Mouse (Mus musculus) hindbrain, embryonic 13.5 days (tissue): Measurements from ENCODE around the gene Sema3a. TPM values are rescaled to one million over a fixed set of nuclear protein-coding genes. Genes with fewer than 3 reads are reported as not detected.
A peak's percentile ranks its signal among the peaks of the same experiment; 100 is the strongest.

Experiments
- ATAC-seq: fragments of 200-750 bp; cut with Nextera tagmentation; 2 replicates; pipeline ENCODE4 v1.8.0; 2017; ENCODE audit warnings: moderate TSS enrichment; ENCODE audit not compliant: low FRiP score
- H3K27ac ChIP-seq: fragments of 300-500 bp; sonication (generic); 2 replicates; pipeline ENCODE4 v1.5.1; 2015; ENCODE audit warnings: inconsistent platforms, mild to moderate bottlenecking, moderate library complexity
- H3K27me3 ChIP-seq: fragments of 300-500 bp; sonication (generic); 2 replicates; pipeline ENCODE4 v1.6.1; 2015; ENCODE audit warnings: mild to moderate bottlenecking, inconsistent platforms
- H3K36me3 ChIP-seq: fragments of 300-500 bp; sonication (generic); 2 replicates; pipeline ENCODE4 v1.6.1; 2015; ENCODE audit warnings: mild to moderate bottlenecking, inconsistent platforms
- H3K4me1 ChIP-seq: fragments of 300-500 bp; sonication (generic); replicated peaks from 2 replicates; pipeline ENCODE4 v1.6.1; 2015; ENCODE audit warnings: inconsistent platforms
- H3K4me2 ChIP-seq: fragments of 300-500 bp; sonication (generic); 2 replicates; pipeline ENCODE4 v1.6.1; 2015; ENCODE audit warnings: inconsistent platforms, mild to moderate bottlenecking, moderate library complexity
- H3K4me3 ChIP-seq: fragments of 300-500 bp; sonication (generic); 2 replicates; pipeline ENCODE4 v1.5.1; 2015; ENCODE audit warnings: mild to moderate bottlenecking, inconsistent platforms
- H3K9ac ChIP-seq: fragments of 300-500 bp; sonication (generic); 2 replicates; pipeline ENCODE4 v1.6.1; 2015; ENCODE audit warnings: mild to moderate bottlenecking, inconsistent platforms
- H3K9me3 ChIP-seq: fragments of 300-500 bp; sonication (generic); 2 replicates; pipeline ENCODE4 v1.6.1; 2016; ENCODE audit warnings: inconsistent platforms
- whole genome bisulfite sequencing: fragments of 180-500 bp; shearing (Covaris S2); methylation state at CpG from one replicate; pipeline ENCODE4 v1.1.7; 2015; 5-methylcytosine and 5-hydroxymethylcytosine counted together
- polyA plus RNA-seq: library from polyadenylated mRNA; unstranded; fragments of >200 nt; fragmentation: Nextera tagmentation; extraction: Ambion mirVana; gene quantifications from 2 replicates; pipeline ENCODE4 v1.2.1, GENCODE M21; 2015

The Sema3a gene
- polyA plus RNA-seq, 1 experiment from 2014 or later = 17.5 TPM

DNA sequence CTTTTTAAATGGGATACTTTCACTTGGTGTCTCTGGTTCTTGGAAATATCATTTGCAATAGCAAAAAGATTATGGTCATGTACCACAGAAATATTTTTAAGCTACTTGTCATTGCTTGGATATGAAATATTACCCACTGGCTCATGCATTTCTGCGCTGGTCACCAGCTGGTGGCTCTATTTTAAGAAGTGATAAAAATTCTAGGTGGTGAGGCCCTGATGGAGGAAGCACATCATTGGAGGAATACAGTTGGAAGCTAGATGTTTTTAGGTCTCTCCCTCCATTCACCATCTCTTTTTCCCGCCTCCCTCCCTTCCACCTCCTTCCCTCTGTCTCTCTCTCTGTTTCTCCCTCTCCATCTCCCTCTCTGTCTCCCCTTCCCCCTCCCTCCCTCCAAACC, 57.0 kb downstream of the Sema3a start:
- 84% methylated on average over 2 of the region's 2 CpGs for WGBS
- Histone ChIP-seq H3K36me3 (no peaks in the 10 kb centered on the region), H3K4me1 (no peaks in the 10 kb centered on the region), H3K4me2 (no peak overlapping the region), H3K9ac (no peak overlapping the region), H3K9me3 (no peaks in the 10 kb centered on the region), H3K4me3 (no peak overlapping the region), H3K27ac (no peak overlapping the region), H3K27me3 (no peaks in the 10 kb centered on the region)
- ATAC-seq = no peak

DNA sequence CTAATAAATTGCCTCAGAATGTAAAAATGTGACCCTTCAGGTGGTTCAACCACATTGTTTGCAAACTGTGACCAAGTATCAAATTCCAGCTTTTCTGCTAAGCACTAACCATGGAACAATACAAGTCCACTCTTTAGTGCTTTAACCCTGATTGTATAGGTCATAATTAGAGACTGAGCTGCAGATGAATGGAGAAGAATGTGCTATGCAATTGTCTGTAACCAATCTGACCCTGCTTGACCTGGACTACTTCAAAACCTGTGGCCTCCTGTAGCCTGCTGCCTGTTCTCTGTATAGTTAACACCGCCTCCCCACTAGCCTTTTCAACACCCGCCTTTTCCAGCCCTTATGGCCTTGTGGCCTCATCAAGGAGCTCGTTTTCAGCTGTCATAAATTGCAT, 72.7 kb downstream of the Sema3a start:
- H3K9ac ChIP-seq = no peak overlapping the region
- no peak overlapping the region for H3K27ac ChIP-seq
- H3K4me1 ChIP-seq = no peaks in the 10 kb centered on the region
- ATAC-seq = no peak
- H3K27me3 ChIP-seq = no peaks in the 10 kb centered on the region
- no peak overlapping the region for H3K4me2 ChIP-seq
- WGBS = 12% methylated on average over 3 of the region's 3 CpGs
- no peaks in the 10 kb centered on the region for H3K36me3 ChIP-seq
- H3K9me3 ChIP-seq = no peaks in the 10 kb centered on the region
- H3K4me3 ChIP-seq = no peak overlapping the region

DNA sequence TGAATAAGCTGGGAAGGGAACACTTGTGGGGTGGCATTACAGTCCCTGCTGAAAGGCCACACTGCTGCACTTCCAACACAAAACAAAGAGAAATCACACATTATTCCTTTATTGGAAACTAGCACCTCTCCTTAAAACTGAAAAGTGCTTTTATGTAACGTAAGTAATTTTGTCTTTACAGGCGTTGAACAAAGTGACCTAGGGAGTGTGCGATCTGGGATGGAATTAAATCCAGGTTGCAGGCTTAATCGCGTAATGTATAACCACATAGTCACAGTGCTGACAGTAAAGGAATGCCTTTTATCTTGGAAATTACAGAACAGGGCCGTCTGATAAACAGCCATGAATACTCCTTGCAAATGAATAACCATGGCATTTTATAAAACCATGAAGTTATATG, 74.5 kb downstream of the Sema3a start:
- no peaks in the 10 kb centered on the region for H3K4me1 ChIP-seq
- no peaks in the 10 kb centered on the region for H3K36me3 ChIP-seq
- H3K27me3 ChIP-seq = no peaks in the 10 kb centered on the region
- no peak overlapping the region for H3K4me3 ChIP-seq
- no peak for ATAC-seq
- no peak overlapping the region for H3K9ac ChIP-seq
- 64% methylated on average over 6 of the region's 6 CpGs for WGBS
- no peak overlapping the region for H3K27ac ChIP-seq
- no peaks in the 10 kb centered on the region for H3K9me3 ChIP-seq
- H3K4me2 ChIP-seq = no peak overlapping the region

DNA sequence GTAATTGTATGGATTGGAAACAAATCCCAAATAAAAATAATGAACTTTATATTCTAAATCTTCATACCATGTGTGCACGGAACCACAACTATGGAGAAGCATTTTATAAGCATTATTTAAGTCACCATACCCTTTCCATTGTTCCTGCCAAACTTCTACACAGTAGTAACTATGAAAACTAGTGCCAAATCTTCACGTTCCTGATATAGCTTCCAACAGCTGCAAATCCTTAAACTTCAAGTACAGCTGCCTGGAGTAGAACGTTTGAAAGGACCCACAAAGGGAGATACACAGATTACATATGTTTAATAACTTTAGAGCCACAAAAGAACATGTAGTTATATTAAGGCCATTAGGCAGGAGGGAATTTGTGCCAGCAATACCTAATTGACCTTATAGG, 130.1 kb downstream of the Sema3a start:
- Histone ChIP-seq H3K36me3 (no peaks in the 10 kb centered on the region), H3K9me3 (no peaks in the 10 kb centered on the region)
- 78% methylated on average over 3 of the region's 3 CpGs for WGBS

DNA sequence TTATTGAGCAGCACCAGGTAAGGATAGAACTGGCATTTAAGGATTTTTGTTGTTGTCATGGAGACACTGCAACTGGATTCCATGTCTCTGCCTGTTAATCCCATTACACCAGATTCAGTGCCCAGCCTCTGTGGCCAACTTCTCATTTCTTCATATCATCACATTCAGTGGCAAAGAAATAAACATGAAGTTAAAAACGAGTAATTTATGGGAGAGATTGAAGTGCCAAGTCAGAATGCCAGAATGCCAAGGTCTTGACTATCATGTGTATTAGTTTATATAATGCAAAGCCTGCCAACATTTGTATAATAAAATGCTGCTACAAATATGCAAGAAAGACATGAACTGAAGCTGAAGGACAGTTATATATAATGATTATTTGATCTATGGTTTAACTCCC, 131.1 kb downstream of the Sema3a start:
- H3K4me3 ChIP-seq = no peak overlapping the region
- no peaks in the 10 kb centered on the region for H3K27me3 ChIP-seq
- ATAC-seq = no peak
- no peak overlapping the region for H3K9ac ChIP-seq
- H3K9me3 ChIP-seq = no peaks in the 10 kb centered on the region
- H3K36me3 ChIP-seq = no peaks in the 10 kb centered on the region
- no peak overlapping the region for H3K4me2 ChIP-seq
- H3K27ac ChIP-seq = no peak overlapping the region
- 70% methylated on average over 1 of the region's 1 CpGs for WGBS
- H3K4me1 ChIP-seq = no peaks in the 10 kb centered on the region

More for the DNA sequence above, 130.1 kb downstream of the Sema3a start:
- Histone ChIP-seq H3K4me2 (no peak overlapping the region), H3K9ac (no peak overlapping the region), H3K27ac (no peak overlapping the region), H3K4me3 (no peak overlapping the region), H3K27me3 (no peaks in the 10 kb centered on the region), H3K4me1 (no peaks in the 10 kb centered on the region)
- ATAC-seq = no peak

DNA sequence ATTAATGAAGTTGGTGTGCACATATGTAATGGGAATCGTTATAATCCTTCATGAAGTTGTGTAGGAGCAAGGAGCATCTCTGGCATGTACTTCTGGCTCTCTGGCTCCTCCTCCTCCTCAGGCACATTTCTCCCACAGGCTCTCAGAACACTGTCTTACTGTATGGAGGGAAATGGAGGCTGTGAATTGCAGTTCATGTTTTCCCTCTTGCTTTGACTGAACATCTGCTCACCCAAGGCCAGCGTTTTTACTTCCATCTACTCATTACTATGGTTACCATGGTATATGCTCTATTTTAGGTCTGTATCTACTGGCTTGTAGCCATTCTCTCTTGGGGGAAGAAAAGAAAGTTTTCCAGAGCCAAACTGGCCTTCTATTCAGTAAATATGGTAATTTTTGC, 137.9 kb downstream of the Sema3a start:
- no peak overlapping the region for H3K27ac ChIP-seq
- WGBS = 58% methylated on average over 2 of the region's 2 CpGs
- H3K4me3 ChIP-seq = no peak overlapping the region
- H3K4me1 ChIP-seq = no peaks in the 10 kb centered on the region
- H3K9ac ChIP-seq = no peak overlapping the region
- H3K9me3 ChIP-seq = no peaks in the 10 kb centered on the region
- H3K4me2 ChIP-seq = no peak overlapping the region
- H3K27me3 ChIP-seq = no peaks in the 10 kb centered on the region
- peak; percentile 72 for ATAC-seq
- no peaks in the 10 kb centered on the region for H3K36me3 ChIP-seq

DNA sequence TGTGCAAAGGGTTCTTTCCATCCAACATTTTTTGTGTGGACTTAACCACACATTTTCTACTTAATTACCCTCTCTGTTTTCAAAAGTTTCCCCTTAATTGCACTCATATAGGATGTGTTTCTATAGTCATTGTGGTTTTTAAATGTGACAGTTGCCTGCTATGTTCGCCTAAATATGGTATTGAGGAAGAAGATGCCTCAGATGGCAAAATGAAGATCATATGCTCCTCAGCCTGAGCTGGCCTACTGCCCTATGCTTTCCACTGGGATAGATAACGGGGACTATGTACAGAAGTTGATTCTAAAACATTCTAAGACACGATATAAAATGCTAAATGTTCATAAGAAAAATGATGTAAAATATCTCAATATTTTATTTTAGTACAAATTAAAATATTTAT, 138.3 kb downstream of the Sema3a start:
- 62% methylated on average over 3 of the region's 3 CpGs for WGBS
- Histone ChIP-seq H3K9me3 (no peaks in the 10 kb centered on the region), H3K9ac (no peak overlapping the region), H3K4me3 (no peak overlapping the region), H3K27me3 (no peaks in the 10 kb centered on the region), H3K4me2 (no peak overlapping the region), H3K27ac (no peak overlapping the region), H3K4me1 (no peaks in the 10 kb centered on the region), H3K36me3 (no peaks in the 10 kb centered on the region)
- no peak; the same call in 1 of the 2 replicates for ATAC-seq

DNA sequence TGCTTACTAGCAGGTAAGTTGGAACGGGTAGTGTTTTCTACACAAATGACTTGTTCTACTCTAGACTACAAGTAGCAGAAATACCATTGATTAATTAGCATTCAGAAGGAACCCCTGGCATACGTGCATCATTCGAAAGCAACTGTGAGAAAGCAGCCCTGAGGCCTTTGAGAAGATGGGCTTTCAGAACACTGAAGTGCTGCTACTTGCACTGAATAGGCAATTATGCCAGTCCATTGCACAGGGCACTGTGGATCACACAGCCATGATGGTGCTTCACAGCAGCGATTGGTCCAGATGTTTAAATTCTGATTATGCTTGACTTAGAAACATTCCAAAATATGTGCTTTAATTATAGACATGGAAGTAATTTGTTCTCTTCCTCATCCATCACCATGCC, 187.5 kb downstream of the Sema3a start:
- Histone ChIP-seq H3K9ac (no peak overlapping the region), H3K36me3 (no peaks in the 10 kb centered on the region), H3K9me3 (no peaks in the 10 kb centered on the region), H3K27ac (no peak overlapping the region), H3K4me3 (no peak overlapping the region), H3K4me2 (no peak overlapping the region), H3K4me1 (peaks cover 4% of the 10 kb centered on the region), H3K27me3 (no peaks in the 10 kb centered on the region)
- WGBS = 19% methylated on average over 4 of the region's 4 CpGs
- peak; percentile 81 for ATAC-seq

DNA sequence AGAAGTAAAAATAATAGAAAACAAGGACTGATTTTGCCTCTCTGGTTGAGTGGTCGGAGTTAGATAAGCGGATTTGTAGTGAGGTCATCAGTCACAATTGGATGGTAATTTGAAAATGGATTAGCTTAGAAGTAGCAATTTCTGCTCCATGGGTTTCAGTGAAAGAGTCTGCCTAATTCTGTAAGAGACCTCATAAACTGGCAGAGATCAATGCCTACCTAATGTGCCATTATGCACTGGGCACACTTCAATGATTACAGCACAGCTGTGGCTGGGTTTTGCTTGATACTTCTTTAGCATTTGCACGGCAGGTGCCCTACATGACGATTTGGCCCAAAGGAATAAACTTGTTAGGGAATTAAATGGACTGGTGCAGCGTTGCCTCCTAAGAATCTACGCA, 188.8 kb downstream of the Sema3a start:
- Histone ChIP-seq H3K9ac (no peak overlapping the region), H3K27ac (no peak overlapping the region), H3K27me3 (no peaks in the 10 kb centered on the region), H3K4me3 (no peak overlapping the region), H3K9me3 (no peaks in the 10 kb centered on the region), H3K4me2 (no peak overlapping the region), H3K4me1 (peaks cover 4% of the 10 kb centered on the region), H3K36me3 (no peaks in the 10 kb centered on the region)
- WGBS = 29% methylated on average over 6 of the region's 6 CpGs
- peak; percentile 88 for ATAC-seq

DNA sequence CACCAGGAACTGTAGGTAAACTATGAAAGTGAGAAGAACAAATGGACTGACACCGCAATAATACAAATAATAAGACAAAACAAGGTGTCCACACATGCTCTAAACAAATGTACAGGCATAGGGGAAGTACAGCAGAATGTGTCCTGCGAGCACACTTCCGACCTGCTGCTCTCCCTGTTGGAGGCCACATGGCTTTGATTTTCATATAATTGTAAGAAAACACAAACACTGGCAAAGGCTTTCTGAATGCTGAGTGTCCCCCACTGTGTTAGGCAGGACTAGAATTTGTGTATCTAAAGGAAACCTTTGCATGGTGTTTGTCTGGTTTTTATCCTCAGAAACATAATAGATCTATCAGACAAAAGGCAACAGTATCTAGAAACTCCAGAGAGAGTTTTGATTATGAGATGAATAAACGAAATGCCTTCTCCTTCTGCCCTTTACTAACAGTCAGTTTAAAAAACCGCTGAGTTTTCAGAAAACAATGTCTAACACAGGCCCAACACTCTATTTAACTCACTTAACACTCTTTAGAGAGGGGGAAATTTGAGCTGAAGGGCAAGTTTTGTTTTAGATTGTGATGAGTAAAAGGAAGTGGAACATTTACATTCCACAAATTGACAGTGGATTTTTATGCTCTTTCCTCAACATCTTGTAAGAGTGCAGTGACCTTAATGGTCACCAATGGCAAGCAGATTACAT, 193.7 kb downstream of the Sema3a start:
- ATAC-seq = no peak
- H3K4me1 ChIP-seq = peaks cover 7% of the 10 kb centered on the region
- no peaks in the 10 kb centered on the region for H3K9me3 ChIP-seq
- H3K36me3 ChIP-seq = no peaks in the 10 kb centered on the region
- no peak overlapping the region for H3K9ac ChIP-seq
- 28% methylated on average over 5 of the region's 5 CpGs for WGBS
- no peak overlapping the region for H3K4me2 ChIP-seq
- H3K4me3 ChIP-seq = no peak overlapping the region
- H3K27ac ChIP-seq = no peak overlapping the region
- H3K27me3 ChIP-seq = no peaks in the 10 kb centered on the region

DNA sequence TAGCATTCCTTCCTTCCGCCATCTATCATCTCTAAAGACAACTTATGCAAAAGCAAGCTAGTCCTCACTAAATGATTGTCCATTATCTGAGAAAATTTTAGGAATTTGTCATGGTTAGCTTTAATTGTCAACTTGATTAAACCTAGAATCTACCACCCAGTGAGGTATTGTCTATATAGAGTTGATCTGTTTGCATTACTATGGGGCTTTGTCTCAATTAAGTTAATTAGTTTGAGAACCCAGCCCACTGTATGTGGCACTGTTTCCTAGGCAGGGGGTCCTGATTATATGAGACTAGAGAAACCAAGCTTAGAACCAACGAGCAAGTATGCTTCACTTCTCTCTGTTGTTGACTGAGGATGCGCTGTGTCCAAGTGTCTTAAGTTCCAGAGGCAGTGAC, 194.9 kb downstream of the Sema3a start:
- H3K4me1 ChIP-seq = peaks cover 3% of the 10 kb centered on the region; the same call in 1 of the 2 replicates
- H3K4me2 ChIP-seq = no peak overlapping the region
- no peak overlapping the region for H3K27ac ChIP-seq
- 56% methylated on average over 3 of the region's 3 CpGs for WGBS
- no peak overlapping the region for H3K4me3 ChIP-seq
- H3K36me3 ChIP-seq = no peaks in the 10 kb centered on the region
- no peaks in the 10 kb centered on the region for H3K27me3 ChIP-seq
- no peaks in the 10 kb centered on the region for H3K9me3 ChIP-seq
- no peak overlapping the region for H3K9ac ChIP-seq
- ATAC-seq = no peak

DNA sequence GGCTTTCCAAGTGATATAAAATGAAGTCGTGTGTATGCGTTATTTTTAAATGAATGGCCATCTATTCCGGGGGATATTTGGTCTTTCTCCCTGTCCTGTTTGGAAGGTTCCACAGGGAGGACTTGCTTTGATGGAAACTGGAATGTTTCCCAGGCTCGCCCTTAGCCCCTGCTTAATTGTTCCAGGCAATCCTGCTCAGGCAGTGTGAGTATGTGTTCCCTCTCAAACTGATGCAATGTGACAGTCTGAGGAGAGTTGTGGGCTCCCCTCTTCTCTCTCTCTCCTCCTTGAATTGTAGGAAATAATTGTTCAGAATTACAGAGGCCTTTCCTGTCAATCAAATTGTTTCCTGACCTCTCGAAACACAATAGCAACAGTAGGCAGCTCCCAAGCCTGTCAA, 202.1 kb downstream of the Sema3a start:
- Histone ChIP-seq H3K27me3 (no peaks in the 10 kb centered on the region), H3K9ac (no peak overlapping the region), H3K27ac (no peak overlapping the region), H3K36me3 (no peaks in the 10 kb centered on the region), H3K9me3 (no peaks in the 10 kb centered on the region), H3K4me2 (no peak overlapping the region), H3K4me1 (no peaks in the 10 kb centered on the region), H3K4me3 (no peak overlapping the region)
- WGBS = 53% methylated on average over 5 of the region's 5 CpGs
- no peak for ATAC-seq

DNA sequence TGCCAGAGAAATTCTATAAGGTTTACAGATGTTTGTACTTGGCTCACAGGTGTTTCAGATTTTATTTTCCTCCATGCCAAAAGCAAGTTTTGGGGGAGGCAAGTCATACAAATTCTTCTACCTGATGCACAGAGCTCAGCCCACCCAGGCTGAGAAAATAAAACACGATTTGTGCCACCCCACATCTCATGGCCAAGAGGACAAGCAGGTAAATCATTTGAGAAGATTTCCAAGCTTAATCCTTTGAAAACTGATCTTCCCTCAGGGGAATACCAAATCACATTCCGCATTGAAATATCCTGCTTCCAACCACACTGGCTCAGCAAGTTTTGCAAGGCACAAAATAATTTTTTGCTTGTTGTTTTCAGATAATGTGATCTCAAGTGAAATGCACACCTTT, 206.2 kb downstream of the Sema3a start:
- no peak overlapping the region for H3K9ac ChIP-seq
- no peaks in the 10 kb centered on the region for H3K36me3 ChIP-seq
- ATAC-seq = no peak
- H3K4me3 ChIP-seq = no peak overlapping the region
- H3K9me3 ChIP-seq = no peaks in the 10 kb centered on the region
- no peak overlapping the region for H3K4me2 ChIP-seq
- 79% methylated on average over 2 of the region's 2 CpGs for WGBS
- no peaks in the 10 kb centered on the region for H3K27me3 ChIP-seq
- no peak overlapping the region for H3K27ac ChIP-seq
- no peaks in the 10 kb centered on the region for H3K4me1 ChIP-seq
